Mouse (Mus musculus) liver, embryonic 12.5 days (tissue): Measurements from ENCODE around the gene Ndufaf8. TPM values are rescaled to one million over a fixed set of nuclear protein-coding genes. Genes with fewer than 3 reads are reported as not detected.

Experiments used
- ATAC-seq: fragments of 200-750 bp; cut with Nextera tagmentation; 2 replicates; pipeline ENCODE4 v1.8.0; 2017; ENCODE audit warnings: moderate number of reproducible peaks, mild to moderate bottlenecking, moderate library complexity
- H3K27ac ChIP-seq: fragments of 300-500 bp; sonication (generic); 2 replicates; pipeline ENCODE4 v1.5.1; 2016; ENCODE audit warnings: mild to moderate bottlenecking
- H3K27me3 ChIP-seq: fragments of 300-500 bp; sonication (generic); replicated peaks from 2 replicates; pipeline ENCODE4 v1.6.1; 2016; ENCODE audit warnings: mild to moderate bottlenecking, moderate library complexity
- H3K36me3 ChIP-seq: fragments of 300-500 bp; sonication (generic); 2 replicates; pipeline ENCODE4 v1.6.1; 2016; ENCODE audit warnings: mild to moderate bottlenecking, moderate library complexity
- H3K4me1 ChIP-seq: fragments of 300-500 bp; sonication (generic); 2 replicates; pipeline ENCODE4 v1.6.1; 2016
- H3K4me2 ChIP-seq: fragments of 300-500 bp; sonication (generic); 2 replicates; pipeline ENCODE4 v1.6.1; 2016; ENCODE audit warnings: mild to moderate bottlenecking, moderate library complexity
- H3K4me3 ChIP-seq: fragments of 300-500 bp; sonication (generic); 2 replicates; pipeline ENCODE4 v1.5.1; 2016; ENCODE audit warnings: mild to moderate bottlenecking, moderate library complexity
- H3K9ac ChIP-seq: fragments of 300-500 bp; sonication (generic); 2 replicates; pipeline ENCODE4 v1.6.1; 2016; ENCODE audit warnings: mild to moderate bottlenecking, moderate library complexity
- H3K9me3 ChIP-seq: fragments of 300-500 bp; sonication (generic); replicated peaks from 2 replicates; pipeline ENCODE4 v1.6.1; 2016; ENCODE audit warnings: mild to moderate bottlenecking, moderate library complexity
- WGBS: fragments of 180-500 bp; shearing (Covaris S2); methylation state at CpG from one replicate; pipeline ENCODE4 v1.1.7; 2016; ENCODE audit not compliant: insufficient replicate concordance; 5-methylcytosine and 5-hydroxymethylcytosine counted together
- polyA plus RNA-seq: library from polyadenylated mRNA; unstranded; fragments of >200 nt; fragmentation: Nextera tagmentation; extraction: Ambion mirVana; gene quantifications from 2 replicates; pipeline ENCODE4 v1.2.1, GENCODE M21; 2016

Gene Ndufaf8
- polyA plus RNA-seq, 1 experiment from 2014 or later: 68.1 TPM

GRCm38 (mm10) chr11:120067834-120068233 is 30.9 kb upstream of the Ndufaf8 start:
- Histone ChIP-seq H3K36me3 (peaks cover 41% of the 10 kb centered on the region), H3K4me3 (no peak overlapping the region), H3K9me3 (no peaks in the 10 kb centered on the region), H3K27me3 (no peaks in the 10 kb centered on the region), H3K4me1 (peaks cover 8% of the 10 kb centered on the region), H3K4me2 (no peak overlapping the region), H3K27ac (no peak overlapping the region), H3K9ac (no peak overlapping the region)
- ATAC-seq: no peak
- 70% methylated on average over 17 of the region's 17 CpGs for WGBS

DNA sequence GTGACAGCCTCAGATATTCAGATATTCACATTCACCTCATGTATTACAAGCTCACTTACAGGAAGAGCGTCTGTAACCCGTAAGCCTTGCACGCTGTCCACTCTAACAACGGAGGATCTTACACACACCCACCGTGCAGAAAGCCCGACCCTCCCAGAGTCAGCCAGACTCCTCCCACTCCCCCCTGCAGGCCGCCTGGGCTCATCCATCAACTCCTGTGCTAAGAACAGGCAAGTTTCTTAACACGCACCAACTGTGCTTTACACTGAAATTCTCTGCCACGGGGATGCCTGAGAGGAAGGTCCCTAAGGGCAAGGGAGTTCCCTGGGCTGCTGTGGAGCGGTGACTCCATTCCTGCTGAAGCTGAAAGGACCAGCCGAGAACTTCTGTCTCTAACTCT is 29.5 kb upstream of the Ndufaf8 start:
- no peak for ATAC-seq
- H3K4me1 ChIP-seq: peaks cover 8% of the 10 kb centered on the region

GRCm38 (mm10) chr11:120070286-120070930 is 28.3 kb upstream of the Ndufaf8 start:
- Histone ChIP-seq H3K4me1 (peaks cover 6% of the 10 kb centered on the region), H3K9ac (no peak overlapping the region), H3K27ac (no peak overlapping the region), H3K36me3 (peaks cover 48% of the 10 kb centered on the region), H3K4me3 (no peak overlapping the region), H3K27me3 (no peaks in the 10 kb centered on the region), H3K4me2 (no peak overlapping the region), H3K9me3 (no peaks in the 10 kb centered on the region)
- ATAC-seq: no peak
- 81% methylated on average over 27 of the region's 27 CpGs for WGBS

More for the DNA sequence above, 29.5 kb upstream of the Ndufaf8 start:
- no peaks in the 10 kb centered on the region for H3K27me3 ChIP-seq
- H3K9me3 ChIP-seq: no peaks in the 10 kb centered on the region
- no peak overlapping the region for H3K27ac ChIP-seq
- no peak overlapping the region for H3K4me2 ChIP-seq
- no peak overlapping the region for H3K4me3 ChIP-seq
- no peak overlapping the region for H3K9ac ChIP-seq
- peaks cover 46% of the 10 kb centered on the region for H3K36me3 ChIP-seq
- 62% methylated on average over 11 of the region's 11 CpGs for WGBS

DNA sequence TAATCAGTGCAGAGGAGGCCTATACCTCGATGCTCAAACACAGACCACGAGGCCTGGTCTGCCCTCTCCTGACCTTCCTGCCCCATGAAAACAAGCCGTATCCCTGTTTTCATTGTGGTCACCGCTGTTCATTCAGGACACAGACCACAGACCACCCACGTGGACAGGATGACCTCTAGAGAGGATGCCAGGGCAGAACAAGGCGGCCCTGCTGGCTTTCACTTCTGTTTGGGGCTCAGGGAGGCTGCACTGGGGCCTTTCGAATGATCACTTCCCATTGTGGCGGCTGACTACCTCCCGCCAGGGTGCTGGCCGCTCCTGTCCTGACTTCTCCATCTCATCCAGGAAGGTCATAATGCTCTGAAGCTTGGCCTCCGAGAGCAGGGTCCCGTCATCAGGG is 27.7 kb upstream of the Ndufaf8 start:
- 65% methylated on average over 12 of the region's 12 CpGs for WGBS
- Histone ChIP-seq H3K36me3 (peaks cover 55% of the 10 kb centered on the region), H3K4me2 (no peak overlapping the region), H3K4me1 (no peaks in the 10 kb centered on the region), H3K27me3 (no peaks in the 10 kb centered on the region), H3K27ac (no peak overlapping the region), H3K4me3 (no peak overlapping the region), H3K9ac (no peak overlapping the region), H3K9me3 (no peaks in the 10 kb centered on the region)
- no peak for ATAC-seq

DNA sequence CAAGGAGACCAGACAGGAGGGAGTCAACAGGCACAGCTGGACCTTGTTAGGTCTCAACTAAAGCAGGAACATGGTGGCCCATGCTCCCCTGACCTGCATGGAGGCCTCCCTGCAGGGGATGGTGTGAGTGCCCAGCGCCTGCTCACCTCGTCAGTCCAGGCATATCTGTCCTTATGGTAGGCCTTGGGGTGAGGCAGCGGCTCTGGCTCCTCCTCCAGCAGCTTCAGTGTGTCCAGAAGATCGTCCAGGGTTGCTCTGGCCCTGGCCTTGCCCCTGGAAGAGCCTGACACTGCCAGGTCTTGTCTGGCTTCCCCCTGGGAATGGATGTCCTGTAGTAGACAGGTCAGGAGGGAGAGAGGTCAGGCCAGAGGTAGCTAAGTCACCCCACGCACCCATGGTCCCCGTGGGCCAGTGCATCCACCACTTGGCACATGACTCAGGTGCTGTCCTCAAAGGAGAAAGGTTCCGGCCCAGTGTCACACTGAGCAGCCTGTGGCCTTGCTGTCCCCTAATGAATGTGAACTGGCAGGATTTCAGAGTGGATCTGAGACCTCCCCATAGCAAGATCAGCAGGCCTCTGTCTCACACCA is 26.9 kb upstream of the Ndufaf8 start:
- ATAC-seq: no peak
- H3K27ac ChIP-seq: no peak overlapping the region
- WGBS: 73% methylated on average over 7 of the region's 7 CpGs
- no peaks in the 10 kb centered on the region for H3K27me3 ChIP-seq
- no peak overlapping the region for H3K4me2 ChIP-seq
- H3K36me3 ChIP-seq: peaks cover 60% of the 10 kb centered on the region
- no peaks in the 10 kb centered on the region for H3K4me1 ChIP-seq
- H3K9me3 ChIP-seq: no peaks in the 10 kb centered on the region
- no peak overlapping the region for H3K4me3 ChIP-seq
- H3K9ac ChIP-seq: no peak overlapping the region

DNA sequence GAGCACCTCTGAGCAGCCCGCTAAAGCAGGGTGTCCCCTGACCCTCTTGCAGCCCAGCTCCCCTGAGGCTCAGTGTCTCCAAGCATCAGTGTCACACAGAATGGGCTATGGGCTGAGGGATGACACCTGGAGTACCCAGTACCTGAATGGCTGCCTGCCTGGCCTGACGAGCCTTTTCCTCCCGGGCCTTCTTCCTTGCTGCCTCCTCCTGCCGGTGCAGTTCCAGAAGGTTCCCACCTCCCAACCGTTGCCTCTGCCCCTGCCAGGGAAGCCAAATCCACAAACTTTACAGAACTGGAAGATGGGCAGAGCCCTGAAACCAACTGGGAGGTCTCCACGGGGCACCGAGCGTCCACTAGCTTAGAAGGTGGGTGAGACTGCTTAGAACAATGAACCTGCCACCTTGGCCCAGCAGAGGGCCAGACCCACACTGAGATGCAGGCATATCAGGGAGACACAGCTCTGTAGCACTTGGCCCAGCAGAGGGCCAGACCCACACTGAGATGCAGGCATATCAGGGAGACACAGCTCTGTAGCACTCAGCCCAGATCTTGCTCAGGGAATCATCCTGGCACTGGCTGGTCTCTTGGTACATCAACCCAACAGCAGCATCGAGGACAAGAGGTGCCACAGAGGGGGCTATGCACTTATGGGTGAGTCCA is 25.6 kb upstream of the Ndufaf8 start:
- Histone ChIP-seq H3K4me3 (no peak overlapping the region), H3K27me3 (no peaks in the 10 kb centered on the region), H3K27ac (no peak overlapping the region), H3K4me1 (no peaks in the 10 kb centered on the region), H3K9ac (no peak overlapping the region), H3K36me3 (peaks cover 65% of the 10 kb centered on the region), H3K4me2 (no peak overlapping the region), H3K9me3 (no peaks in the 10 kb centered on the region)
- 84% methylated on average over 9 of the region's 9 CpGs for WGBS
- no peak for ATAC-seq

- WGBS: 53% methylated on average over 3 of the region's 3 CpGs
- ATAC-seq: no peak
Observed at GRCm38 (mm10) chr11:120076191-120076590, 22.5 kb upstream of the Ndufaf8 start.

DNA sequence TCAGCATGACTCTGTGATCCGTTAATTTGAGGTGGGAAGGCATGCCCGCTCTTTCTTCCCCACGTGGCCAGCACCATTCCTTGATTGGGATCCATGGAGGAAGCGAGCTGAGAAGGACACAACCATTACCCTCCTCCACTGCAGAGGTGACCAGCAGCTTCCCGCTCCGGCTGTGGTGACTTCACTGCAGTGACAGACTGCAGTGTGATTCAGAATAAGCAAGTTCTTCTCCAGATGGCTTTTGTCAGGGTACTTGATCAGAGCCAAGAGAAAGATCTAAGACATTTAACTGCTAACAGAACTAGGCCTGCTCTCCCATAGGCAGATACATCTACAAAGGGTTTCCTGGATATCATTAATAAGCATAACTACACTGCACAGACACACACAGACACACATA is 18.4 kb upstream of the Ndufaf8 start:
- Histone ChIP-seq H3K27ac (no peak overlapping the region), H3K4me3 (no peak overlapping the region), H3K9ac (no peak overlapping the region), H3K4me1 (peaks cover under 1% of the 10 kb centered on the region; the same call in 1 of the 2 replicates), H3K36me3 (peaks cover 56% of the 10 kb centered on the region), H3K4me2 (no peak overlapping the region), H3K9me3 (no peaks in the 10 kb centered on the region), H3K27me3 (no peaks in the 10 kb centered on the region)
- no peak for ATAC-seq
- 86% methylated on average over 6 of the region's 6 CpGs for WGBS

More at GRCm38 (mm10) chr11:120076191-120076590, 22.5 kb upstream of the Ndufaf8 start:
- H3K4me3 ChIP-seq: no peak overlapping the region
- no peaks in the 10 kb centered on the region for H3K4me1 ChIP-seq
- no peak overlapping the region for H3K4me2 ChIP-seq
- no peaks in the 10 kb centered on the region for H3K9me3 ChIP-seq
- H3K27ac ChIP-seq: no peak overlapping the region
- H3K27me3 ChIP-seq: no peaks in the 10 kb centered on the region
- peaks cover 60% of the 10 kb centered on the region for H3K36me3 ChIP-seq
- no peak overlapping the region for H3K9ac ChIP-seq

GRCm38 (mm10) chr11:120085891-120086627 is 12.7 kb upstream of the Ndufaf8 start:
- 1% methylated on average over 25 of the region's 25 CpGs for WGBS

DNA sequence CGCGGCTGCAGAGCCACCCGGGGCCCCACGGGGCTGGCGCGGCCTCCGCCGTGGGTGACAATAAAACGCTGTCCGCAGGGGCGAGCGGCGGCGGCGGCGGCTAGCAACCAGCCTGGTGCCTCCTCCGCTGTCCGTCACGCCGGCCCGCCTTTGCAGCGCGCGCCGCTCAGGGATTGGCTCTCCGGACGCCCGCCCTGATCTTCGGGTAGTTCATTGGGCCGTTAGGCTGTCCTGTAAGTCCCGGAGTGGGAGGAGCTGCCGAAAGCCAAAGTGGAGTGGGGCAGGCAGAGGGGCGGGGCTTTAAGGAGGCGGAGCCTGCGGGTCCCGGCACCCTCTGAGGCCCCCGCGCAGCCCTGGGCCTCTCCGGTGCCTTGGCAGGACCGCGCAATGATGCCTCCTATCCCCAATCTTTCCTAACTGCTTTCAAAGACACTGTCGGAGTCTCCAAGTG is 12.0 kb upstream of the Ndufaf8 start, which contains the start of gene Cep131:
Gene Cep131, minus strand, starts transcription at position 126 of the 451 bp plus-strand sequence.
- peak; percentile 99 for ATAC-seq
- Histone ChIP-seq H3K27ac (peak within 1 kb of the TSS; percentile 77), H3K9ac (peak within 1 kb of the TSS; percentile 94), H3K4me1 (peaks cover 25% of the 10 kb centered on the region), H3K9me3 (no peaks in the 10 kb centered on the region), H3K36me3 (peaks cover 26% of the 10 kb centered on the region), H3K27me3 (no peaks in the 10 kb centered on the region), H3K4me2 (peak within 1 kb of the TSS; percentile 99), H3K4me3 (peak within 1 kb of the TSS; percentile 95)
- WGBS: under 1% methylated on average over 42 of the region's 42 CpGs

More at GRCm38 (mm10) chr11:120085891-120086627, 12.7 kb upstream of the Ndufaf8 start:
- ATAC-seq: peak; percentile 30
- Histone ChIP-seq H3K36me3 (peaks cover 25% of the 10 kb centered on the region), H3K9ac (peak overlapping the region; percentile 94), H3K4me3 (peak overlapping the region; percentile 95), H3K4me1 (peaks cover 25% of the 10 kb centered on the region), H3K9me3 (no peaks in the 10 kb centered on the region), H3K4me2 (peak overlapping the region; percentile 99), H3K27ac (peak overlapping the region; percentile 77), H3K27me3 (no peaks in the 10 kb centered on the region)

DNA sequence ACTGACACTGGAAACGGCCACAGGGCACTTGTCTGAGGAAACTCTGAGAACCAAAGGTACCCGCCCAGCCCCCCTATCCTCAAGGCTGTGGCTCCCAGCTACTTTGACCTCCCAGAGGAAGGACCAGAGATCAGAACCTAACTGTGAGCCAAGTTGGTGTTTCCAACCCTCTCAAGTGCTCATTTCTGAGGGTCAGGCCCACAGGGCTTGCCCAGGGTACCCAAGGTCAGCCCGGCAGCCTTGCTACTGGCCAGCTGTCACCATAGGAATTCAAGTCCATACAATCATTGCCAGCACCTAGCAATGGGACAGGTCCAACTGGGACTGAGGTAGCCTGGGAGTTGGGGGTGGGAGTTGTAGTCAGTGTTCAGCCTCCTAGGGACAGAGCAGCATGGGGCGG is 8.1 kb upstream of the Ndufaf8 start:
- Histone ChIP-seq H3K36me3 (peaks cover 56% of the 10 kb centered on the region), H3K9me3 (no peaks in the 10 kb centered on the region), H3K27ac (no peak overlapping the region), H3K4me1 (peaks cover 21% of the 10 kb centered on the region), H3K9ac (no peak overlapping the region), H3K4me3 (no peak overlapping the region), H3K27me3 (no peaks in the 10 kb centered on the region), H3K4me2 (no peak overlapping the region)
- 89% methylated on average over 4 of the region's 4 CpGs for WGBS
- no peak for ATAC-seq
